Mouse (Mus musculus) embryonic fibroblast, embryonic 13.5 days (primary cell): ENCODE data around the gene Gas6. TPM values are rescaled to one million over a fixed set of nuclear protein-coding genes. Genes with fewer than 3 reads are reported as not detected.

Experiments used
- H3K27ac ChIP-seq: 2 replicates; pipeline ENCODE4 v1.5.1; 2012; ENCODE audit warnings: low read length, control low read depth, inconsistent platforms; ENCODE audit not compliant: insufficient read depth
- H3K4me1 ChIP-seq: 2 replicates; pipeline ENCODE4 v1.6.1; 2011; ENCODE audit warnings: low read length; ENCODE audit not compliant: control insufficient read depth, insufficient read depth
- H3K4me3 ChIP-seq: 2 replicates; pipeline ENCODE4 v1.5.1; 2011; ENCODE audit warnings: mild to moderate bottlenecking, control low read depth, low read length; ENCODE audit not compliant: insufficient read depth
- CTCF ChIP-seq: IDR thresholded peaks from 2 replicates; pipeline ENCODE4 v1.5.1; 2011; ENCODE audit warnings: mild to moderate bottlenecking, control low read depth, low read length, moderate library complexity, borderline replicate concordance; ENCODE audit not compliant: insufficient read depth
- POLR2A ChIP-seq: IDR thresholded peaks from 2 replicates; pipeline ENCODE4 v1.6.1; 2011; ENCODE audit warnings: low read depth, mild to moderate bottlenecking, control low read depth, low read length, moderate library complexity
- polyA plus RNA-seq: library from polyadenylated mRNA; stranded (reverse); fragments of >200 nt; gene quantifications from 2 replicates; pipeline ENCODE4 v1.2.4, GENCODE M21; 2011; ENCODE audit warnings: low read depth; ENCODE audit not compliant: missing spikeins, insufficient read length

Gas6 gene
- polyA plus RNA-seq, 1 experiment: 131 TPM

GRCm38 (mm10) chr8:13507284-13507937, 13.1 kb upstream of the Gas6 start:
- no peaks in the 10 kb centered on the region for H3K4me1 ChIP-seq
- no peak overlapping the region for H3K4me3 ChIP-seq
- no peak overlapping the region for H3K27ac ChIP-seq
- no peak for TF ChIP-seq POLR2A
- TF ChIP-seq CTCF: no peak

- Histone ChIP-seq H3K4me1 (no peaks in the 10 kb centered on the region), H3K27ac (no peak overlapping the region), H3K4me3 (no peak overlapping the region)
- TF ChIP-seq POLR2A (no peak), CTCF (no peak)
Observed at GRCm38 (mm10) chr8:13506849-13507248, 12.6 kb upstream of the Gas6 start.

GRCm38 (mm10) chr8:13504894-13505674, 10.8 kb upstream of the Gas6 start:
- TF ChIP-seq POLR2A (no peak), CTCF (no peak)
- Histone ChIP-seq H3K4me1 (no peaks in the 10 kb centered on the region), H3K4me3 (no peak overlapping the region), H3K27ac (no peak overlapping the region)

- Histone ChIP-seq H3K4me1 (no peaks in the 10 kb centered on the region), H3K4me3 (no peak overlapping the region), H3K27ac (no peak overlapping the region)
- TF ChIP-seq POLR2A (no peak), CTCF (no peak)
Observed at GRCm38 (mm10) chr8:13503936-13504606, 9.8 kb upstream of the Gas6 start.

GRCm38 (mm10) chr8:13501221-13501620, 6.9 kb upstream of the Gas6 start:
- H3K4me1 ChIP-seq: no peaks in the 10 kb centered on the region
- TF ChIP-seq CTCF (no peak), POLR2A (no peak)
- no peak overlapping the region for H3K27ac ChIP-seq
- no peak overlapping the region for H3K4me3 ChIP-seq

- H3K4me1 ChIP-seq: no peaks in the 10 kb centered on the region
- TF ChIP-seq CTCF (no peak), POLR2A (no peak)
- no peak overlapping the region for H3K27ac ChIP-seq
- peak overlapping the region; percentile 46; the same call in 1 of the 2 replicates for H3K4me3 ChIP-seq
Observed at GRCm38 (mm10) chr8:13493011-13493410, 1.3 kb downstream of the Gas6 start.

- H3K4me1 ChIP-seq: no peaks in the 10 kb centered on the region
- no peak overlapping the region for H3K4me3 ChIP-seq
- no peak for TF ChIP-seq CTCF
- TF ChIP-seq POLR2A: no peak
- no peak overlapping the region for H3K27ac ChIP-seq
Observed at GRCm38 (mm10) chr8:13492198-13492995, 1.9 kb downstream of the Gas6 start.

GRCm38 (mm10) chr8:13491491-13492010, 2.7 kb downstream of the Gas6 start:
- TF ChIP-seq CTCF (no peak), POLR2A (no peak)
- H3K4me3 ChIP-seq: no peak overlapping the region
- H3K4me1 ChIP-seq: no peaks in the 10 kb centered on the region
- no peak overlapping the region for H3K27ac ChIP-seq
